Mouse (Mus musculus): ENCODE results near the gene Bbx. TPM values are rescaled to one million over a fixed set of nuclear protein-coding genes. Genes with fewer than 3 reads are reported as not detected.

Bbx gene
- total RNA-seq (2023), result 10 to 100 TPM; 12.3 to 17.9 TPM

DNA sequence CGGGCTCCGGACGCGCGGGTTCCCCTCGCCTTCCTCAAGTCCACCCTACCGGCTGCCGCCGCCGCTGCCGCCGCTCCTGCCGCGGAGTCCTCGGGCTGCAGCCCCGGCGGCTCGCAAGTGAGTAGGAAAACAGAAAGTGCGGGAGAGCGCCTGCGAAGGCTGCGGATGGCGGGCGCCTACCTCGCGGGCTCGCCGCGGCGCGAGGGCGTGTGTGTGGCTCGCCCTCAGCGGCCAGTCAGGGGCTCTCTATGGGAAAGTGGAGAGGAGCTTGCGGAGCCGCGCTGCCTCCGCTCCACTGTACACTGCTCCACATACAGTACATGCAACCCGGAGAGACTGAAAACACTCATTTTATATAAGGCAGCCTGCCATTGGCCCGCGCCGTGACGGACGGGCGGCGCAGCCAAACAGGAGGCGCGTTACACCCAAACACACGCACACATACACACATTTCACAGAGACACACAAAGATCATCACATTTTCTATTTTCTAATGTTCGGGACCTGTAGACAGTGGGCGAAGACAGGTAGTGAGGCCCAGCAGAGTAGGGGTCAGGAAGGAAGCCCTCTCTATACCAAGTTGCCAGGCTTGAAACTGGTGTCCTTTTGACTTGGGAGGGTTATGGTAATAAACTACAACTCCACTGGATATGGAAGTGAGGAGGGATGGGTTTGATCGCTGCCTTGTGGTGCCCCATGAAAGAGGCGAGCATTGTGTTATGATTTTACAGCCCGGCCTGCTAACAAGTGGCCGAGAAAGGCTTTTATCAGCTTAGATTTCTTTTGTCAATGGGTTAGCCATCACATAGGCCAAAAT lies at the start of gene Bbx:
Gene Bbx (minus strand): TSS at position 329 of the 817 bp plus-strand sequence.

Other genes with a start within 250 kb of the Bbx start
- gene Ccdc54, start 158.8 kb upstream of the Bbx start, total RNA-seq (2023), result under 1 TPM in 1 of 2 experiments, not detected in 1; 0.26 TPM

Measured in neutrophil, adult 83 days (primary cell).